Mouse (Mus musculus) embryonic fibroblast, embryonic 13.5 days (primary cell): Measurements from ENCODE around the gene Serpina3b.

ENCODE experiments used
- CTCF ChIP-seq: IDR thresholded peaks from 2 replicates; pipeline ENCODE4 v1.5.1; 2011; ENCODE audit warnings: mild to moderate bottlenecking, control low read depth, low read length, moderate library complexity, borderline replicate concordance; ENCODE audit not compliant: insufficient read depth
- POLR2A ChIP-seq: IDR thresholded peaks from 2 replicates; pipeline ENCODE4 v1.6.1; 2011; ENCODE audit warnings: low read depth, mild to moderate bottlenecking, control low read depth, low read length, moderate library complexity

DNA sequence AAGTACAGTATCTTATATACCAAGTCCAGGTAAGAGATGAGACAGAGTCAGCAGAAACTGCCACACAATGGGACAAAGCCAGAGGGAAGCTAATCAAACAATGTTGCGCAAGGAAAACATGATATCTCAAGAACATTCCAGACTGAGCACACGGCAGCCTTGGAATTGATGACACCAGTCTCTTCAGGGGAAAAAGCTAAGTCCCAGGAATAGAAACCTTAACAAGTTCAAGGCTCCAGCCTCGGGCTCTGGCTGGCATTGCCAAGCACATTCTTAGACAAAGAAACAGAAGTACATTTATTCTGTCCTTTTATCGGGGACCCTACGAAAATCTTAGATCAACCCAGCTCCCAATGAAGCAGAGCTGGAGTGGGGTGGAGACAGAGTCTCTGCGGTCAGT is 27.0 kb upstream of the Serpina3b start, which contains the start of gene Serpina5:
- no peak for TF ChIP-seq CTCF
- TF ChIP-seq POLR2A, result no peak
